Comparison of ENCODE assay signal across 11 mouse cellular contexts in genomic region chr7:144936311-144936880, GRCm38 (mm10). TPM values are rescaled to one million over a fixed set of nuclear protein-coding genes. Genes with fewer than 3 reads are reported as not detected.
DNase-seq lines count a peak whose midpoint lies in the region; ATAC-seq and TF ChIP-seq lines count a peak whose summit lies in the region.
"Had no signal": no experiment of that assay in that cellular context is flagged by ENCODE, and none has a peak within 500 bp of the region (broad histone marks: within the 10 kb centered on the region; RNA-seq: fewer than 3 reads in every experiment).

No protein-coding gene starts in this region.

- TF ChIP-seq CTCF in E14TG2a.4 (conservative IDR thresholded peaks at IDR 0.05; ENCODE audit: low read length), result no peak

- no peak overlapping the region for H3K4me3 ChIP-seq in intestine, embryonic 14.5 days (ENCODE audit: low read depth, low read length)
- no peak overlapping the region for H3K4me3 ChIP-seq in intestine, embryonic 15.5 days (replicated peaks)
- H3K4me3 ChIP-seq in E14TG2a.4 (replicated peaks; ENCODE audit: low read length) (peak overlapping the region; percentile 92; the same call in 1 of the 2 replicates), macrophage (ENCODE audit: inconsistent target) (no peak overlapping the region)
- no peak overlapping the region for H3K4me3 ChIP-seq in embryonic facial prominence, embryonic 11.5 days (ENCODE audit: low read depth, low read length)

- H3K4me1 ChIP-seq in intestine, embryonic 14.5 days (replicated peaks; ENCODE audit: control insufficient read depth, insufficient read depth, low read length), result peaks cover 8% of the 10 kb centered on the region
- peaks cover 20% of the 10 kb centered on the region; the same call in 1 of the 2 replicates for H3K4me1 ChIP-seq in intestine, embryonic 15.5 days (replicated peaks)
- peaks cover 76% of the 10 kb centered on the region for H3K4me1 ChIP-seq in E14TG2a.4 (replicated peaks; ENCODE audit: low read depth, low read length)
- peaks cover 4% of the 10 kb centered on the region for H3K4me1 ChIP-seq in embryonic facial prominence, embryonic 11.5 days (ENCODE audit: control insufficient read depth, insufficient read depth, low read length)

- no peaks in the 10 kb centered on the region for H3K9me3 ChIP-seq in intestine, embryonic 14.5 days (ENCODE audit: control insufficient read depth, low read length)
- no peaks in the 10 kb centered on the region for H3K9me3 ChIP-seq in intestine, embryonic 15.5 days
- H3K9me3 ChIP-seq in E14TG2a.4 (ENCODE audit: low read length), result no peaks in the 10 kb centered on the region
- H3K9me3 ChIP-seq in embryonic facial prominence, embryonic 11.5 days (replicated peaks; ENCODE audit: control insufficient read depth, low read length), result no peaks in the 10 kb centered on the region

- H3K4me2 ChIP-seq in intestine, embryonic 14.5 days (ENCODE audit: low read length), result peak overlapping the region; percentile 91; the same call in 1 of the 2 replicates
- H3K4me2 ChIP-seq in intestine, embryonic 15.5 days (replicated peaks), result no peak overlapping the region; the same call in 1 of the 2 replicates
- no peak overlapping the region for H3K4me2 ChIP-seq in embryonic facial prominence, embryonic 11.5 days (ENCODE audit: low read depth, low read length)

- H3K27ac ChIP-seq in intestine, embryonic 14.5 days (ENCODE audit: low read depth), result no peak overlapping the region
- H3K27ac ChIP-seq in intestine, embryonic 15.5 days, result no peak overlapping the region
- no peak overlapping the region for H3K27ac ChIP-seq in embryonic facial prominence, embryonic 11.5 days (replicated peaks; ENCODE audit: low read depth, low read length)
- H3K27ac ChIP-seq in macrophage, result peak overlapping the region; percentile 89; the same call in 1 of the 2 replicates

- H3K36me3 ChIP-seq in intestine, embryonic 14.5 days (ENCODE audit: control insufficient read depth, insufficient read depth, low read length), result peaks cover 34% of the 10 kb centered on the region
- H3K36me3 ChIP-seq in intestine, embryonic 15.5 days, result 0 out of 2 replicates have a peak, but pooled peaks cover 9% of the 10 kb centered on the region
- peaks cover 64% of the 10 kb centered on the region for H3K36me3 ChIP-seq in E14TG2a.4 (ENCODE audit: insufficient read depth, low read length)
- H3K36me3 ChIP-seq in embryonic facial prominence, embryonic 11.5 days (replicated peaks; ENCODE audit: control insufficient read depth, insufficient read depth, low read depth, low read length), result peaks cover 14% of the 10 kb centered on the region
- H3K36me3 ChIP-seq in macrophage (ENCODE audit: inconsistent target), result peaks cover 24% of the 10 kb centered on the region

- H3K27me3 ChIP-seq in intestine, embryonic 14.5 days (replicated peaks; ENCODE audit: control insufficient read depth, insufficient read depth, low read length), result peaks cover 6% of the 10 kb centered on the region
- H3K27me3 ChIP-seq in intestine, embryonic 15.5 days (replicated peaks), result peaks cover 17% of the 10 kb centered on the region
- peaks cover 15% of the 10 kb centered on the region for H3K27me3 ChIP-seq in E14TG2a.4 (ENCODE audit: insufficient read depth, low read length)
- H3K27me3 ChIP-seq in embryonic facial prominence, embryonic 11.5 days (ENCODE audit: control insufficient read depth, insufficient read depth, low read length), result no peaks in the 10 kb centered on the region

- DNase-seq in intestine, embryonic 14.5 days (ENCODE audit: low spot score), result no peak
- no peak for DNase-seq in embryonic facial prominence, embryonic 11.5 days (ENCODE audit: low spot score)
- no peak for DNase-seq in right cerebral cortex, postnatal 10 days (ENCODE audit: low spot score in 2 of 2)
- DNase-seq: thymus, postnatal 4 days had no signal

- peaks cover 58% of the 10 kb centered on the region for H3K79me2 ChIP-seq in macrophage (ENCODE audit: inconsistent target)

- ATAC-seq in intestine, embryonic 14.5 days (replicated peaks; ENCODE audit: low FRiP score, low TSS enrichment, low read depth), result no peak
- ATAC-seq in intestine, embryonic 15.5 days, result no peak
- ATAC-seq in embryonic facial prominence, embryonic 11.5 days (replicated peaks; ENCODE audit: insufficient number of reproducible peaks, low FRiP score, low TSS enrichment, low read depth), result no peak
- no peak for ATAC-seq in megakaryocyte progenitor cell, adult 5-6 weeks (replicated peaks; ENCODE audit: poor library complexity)

- H3K9ac ChIP-seq in intestine, embryonic 14.5 days (ENCODE audit: low read length), result no peak overlapping the region
- no peak overlapping the region for H3K9ac ChIP-seq in intestine, embryonic 15.5 days
- H3K9ac ChIP-seq in embryonic facial prominence, embryonic 11.5 days (replicated peaks; ENCODE audit: low read length), result peak overlapping the region; percentile 7; the same call in 1 of the 2 replicates

- WGBS in intestine, embryonic 14.5 days, result 80% methylated on average over 4 of the region's 4 CpGs
- 90% methylated on average over 4 of the region's 4 CpGs for WGBS in intestine, embryonic 15.5 days
- WGBS in embryonic facial prominence, embryonic 11.5 days, result 91% methylated on average over 4 of the region's 4 CpGs
- 95% methylated on average over 4 of the region's 4 CpGs for WGBS in macrophage (ENCODE audit: missing documents)

RNA-seq across cellular contexts. Expression of gene Ccnd1, which starts 3.3 kb away (rescaled TPM):
- 83.8 and 94.8 TPM in 2 replicates for polyA plus RNA-seq in intestine, embryonic 14.5 days (2014; fragmentation: Nextera tagmentation; extraction: Ambion mirVana)
- 66.8 and 77.9 TPM in 2 replicates for polyA plus RNA-seq in intestine, embryonic 15.5 days (2015; fragmentation: Nextera tagmentation; extraction: Ambion mirVana)
- 208 and 223 TPM in 2 replicates for polyA plus RNA-seq in embryonic facial prominence, embryonic 11.5 days (2014; fragmentation: Nextera tagmentation; extraction: Ambion mirVana)
- 10 to 100 TPM in 9 of 26 experiments, 1 to 10 TPM in 17; 1.3 to 29.5 (median 7.4) TPM for total RNA-seq in macrophage (2018; cell fraction: chromatin; rRNA removed)
- total RNA-seq in macrophage (2018; cell fraction: cytosol; rRNA removed), result 10 to 100 TPM; 24.9 to 56.2 (median 42.8) TPM
- total RNA-seq in macrophage (2018; cell fraction: nucleus; rRNA removed), result 100 to 1,000 TPM in 2 of 26 experiments, 10 to 100 TPM in 18, 1 to 10 TPM in 6; 7.7 to 243 (median 23.2) TPM
- 17.6 to 482 TPM (median 57.2 TPM) in 3 replicates for polyA plus RNA-seq in macrophage (2018)
- total RNA-seq in megakaryocyte progenitor cell, adult 5-6 weeks (2015), result 8.6 and 10.3 TPM in 2 replicates
- 9.5 and 12.5 TPM in 2 replicates for total RNA-seq in megakaryocyte progenitor cell, adult 5-6 weeks (2017)

RNA-seq across cellular contexts. Expression of gene LTO1, which starts 21.5 kb away (rescaled TPM):
- polyA plus RNA-seq in intestine, embryonic 14.5 days (2014; fragmentation: Nextera tagmentation; extraction: Ambion mirVana), result 19.0 and 19.1 TPM in 2 replicates
- polyA plus RNA-seq in intestine, embryonic 15.5 days (2015; fragmentation: Nextera tagmentation; extraction: Ambion mirVana), result 24.1 and 25.2 TPM in 2 replicates
- polyA plus RNA-seq in embryonic facial prominence, embryonic 11.5 days (2014; fragmentation: Nextera tagmentation; extraction: Ambion mirVana), result 21.0 and 24.5 TPM in 2 replicates
- 100 to 1,000 TPM in 6 of 26 experiments, 10 to 100 TPM in 20; 28.8 to 118 (median 75.9) TPM for total RNA-seq in macrophage (2018; cell fraction: chromatin; rRNA removed)
- 10 to 100 TPM; 12.2 to 33.4 (median 25.6) TPM for total RNA-seq in macrophage (2018; cell fraction: cytosol; rRNA removed)
- total RNA-seq in macrophage (2018; cell fraction: nucleus; rRNA removed), result 10 to 100 TPM; 23.5 to 71.9 (median 45.9) TPM
- polyA plus RNA-seq in macrophage (2018), result 35.0 to 45.0 TPM (median 40.9 TPM) in 3 replicates
- total RNA-seq in megakaryocyte progenitor cell, adult 5-6 weeks (2015), result 10.2 and 10.3 TPM in 2 replicates
- total RNA-seq in megakaryocyte progenitor cell, adult 5-6 weeks (2017), result 27.4 and 42.9 TPM in 2 replicates

RNA-seq across cellular contexts. Expression of gene Fgf15, which starts 40.1 kb away (rescaled TPM):
- polyA plus RNA-seq in intestine, embryonic 14.5 days (2014; fragmentation: Nextera tagmentation; extraction: Ambion mirVana), result not detected in 2 replicates
- 0.23 TPM in 1 of 2 replicates, not detected in the other for polyA plus RNA-seq in intestine, embryonic 15.5 days (2015; fragmentation: Nextera tagmentation; extraction: Ambion mirVana)
- 25.4 and 29.1 TPM in 2 replicates for polyA plus RNA-seq in embryonic facial prominence, embryonic 11.5 days (2014; fragmentation: Nextera tagmentation; extraction: Ambion mirVana)
- not detected for total RNA-seq in macrophage (2018; cell fraction: chromatin; rRNA removed)
- total RNA-seq in macrophage (2018; cell fraction: cytosol; rRNA removed), result not detected
- not detected for total RNA-seq in macrophage (2018; cell fraction: nucleus; rRNA removed)
- polyA plus RNA-seq in macrophage (2018), result not detected in 3 replicates
- not detected in 2 replicates for total RNA-seq in megakaryocyte progenitor cell, adult 5-6 weeks (2015)
- total RNA-seq in megakaryocyte progenitor cell, adult 5-6 weeks (2017), result not detected in 2 replicates
- total RNA-seq: common myeloid progenitor, adult 5-6 weeks; hematopoietic stem cell, adult 5-6 weeks had no signal
- polyA plus RNA-seq: liver, embryonic 16.5 days had no signal

Comparison
In these comparisons a context has a peak if more than half of its experiments do, and no peak if none do; other contexts are left out.
1. RNA of gene Fgf15, which starts 40.1 kb away (polyA plus RNA-seq): 25.4 to 29.1 TPM in embryonic facial prominence, embryonic 11.5 days; 0.23 TPM in intestine, embryonic 15.5 days, not detected in intestine, embryonic 14.5 days and not detected in macrophage; every median in the first group is over 10 times any median in the second.